Mouse (Mus musculus) MEL (cell line): ENCODE measurements at regions not wholly inside any gene's neighbourhood (a gene's known extent, or its start where the extent isn't known, plus 50 kb on each side); places are given as distances from the start of the nearest gene placed in this dataset.

Source experiments
- CTCF ChIP-seq, 3 experiments: IDR thresholded peaks in 2 of 3; conservative IDR thresholded peaks in 1 of 3; 2 replicates each; pipeline ENCODE4 v1.5.1; 2011 to 2012; ENCODE audit warnings: low read length in 3 of 3, low read depth in 2 of 3, mild to moderate bottlenecking in 2 of 3, improper control_type of control experiment in 1 of 3, inconsistent platforms in 1 of 3, mixed read lengths in 1 of 3, moderate library complexity in 1 of 3; ENCODE audit not compliant: control insufficient read depth in 1 of 3, insufficient read depth in 1 of 3, poor library complexity in 1 of 3, severe bottlenecking in 1 of 3
- GABPA ChIP-seq: IDR thresholded peaks from 2 replicates; pipeline ENCODE4 v1.6.1; 2012; ENCODE audit warnings: low read depth, mild to moderate bottlenecking, inconsistent platforms, low read length, improper control_type of control experiment, moderate library complexity
- POLR2A ChIP-seq, 2 experiments: IDR thresholded peaks; 2 replicates each; pipeline ENCODE4 v1.6.1; 2011 to 2012; ENCODE audit warnings: low read length in 2 of 2, mild to moderate bottlenecking in 2 of 2, control low read depth in 1 of 2, improper control_type of control experiment in 1 of 2, low read depth in 1 of 2, moderate library complexity in 1 of 2; ENCODE audit not compliant: control insufficient read depth in 1 of 2, insufficient read depth in 1 of 2, poor library complexity in 1 of 2
- RCOR1 ChIP-seq: IDR thresholded peaks from 2 replicates; pipeline ENCODE4 v1.6.1; 2012; ENCODE audit warnings: low read depth, mild to moderate bottlenecking, inconsistent platforms, low read length, improper control_type of control experiment
- SMC3 ChIP-seq: IDR thresholded peaks from 2 replicates; pipeline ENCODE4 v1.6.1; 2011; ENCODE audit warnings: low read depth, low read length, improper control_type of control experiment
- USF1 ChIP-seq: IDR thresholded peaks from 2 replicates; pipeline ENCODE4 v1.6.1; 2014; ENCODE audit warnings: low read depth, mild to moderate bottlenecking, inconsistent platforms, low read length, improper control_type of control experiment, moderate library complexity
- ZC3H11A ChIP-seq: IDR thresholded peaks from 2 replicates; pipeline ENCODE4 v1.6.1; 2012; ENCODE audit warnings: low read depth, mild to moderate bottlenecking, inconsistent platforms, low read length, improper control_type of control experiment

- no peak for TF ChIP-seq CTCF (IDR thresholded peaks at IDR 0.05 in 2 of 3, conservative IDR thresholded peaks at IDR 0.05 in 1 of 3; ENCODE audit: control insufficient read depth in 1 of 3, insufficient read depth in 1 of 3, low read depth in 2 of 3, low read length in 3 of 3, poor library complexity in 1 of 3, severe bottlenecking in 1 of 3)
- no peak for TF ChIP-seq RCOR1
- TF ChIP-seq ZC3H11A, result no peak
- no peak for TF ChIP-seq USF1
- no peak for TF ChIP-seq SMC3
- TF ChIP-seq POLR2A (IDR thresholded peaks at IDR 0.05; ENCODE audit: control insufficient read depth in 1 of 2, insufficient read depth in 1 of 2, low read depth in 1 of 2, low read length in 2 of 2, poor library complexity in 1 of 2), result no peak
- TF ChIP-seq GABPA, result no peak
Observed at GRCm38 (mm10) chr16:30008451-30009357, 55.5 kb upstream of the Hes1 start.
